8 mouse cellular contexts compared by ENCODE assay signal in the genomic region with DNA sequence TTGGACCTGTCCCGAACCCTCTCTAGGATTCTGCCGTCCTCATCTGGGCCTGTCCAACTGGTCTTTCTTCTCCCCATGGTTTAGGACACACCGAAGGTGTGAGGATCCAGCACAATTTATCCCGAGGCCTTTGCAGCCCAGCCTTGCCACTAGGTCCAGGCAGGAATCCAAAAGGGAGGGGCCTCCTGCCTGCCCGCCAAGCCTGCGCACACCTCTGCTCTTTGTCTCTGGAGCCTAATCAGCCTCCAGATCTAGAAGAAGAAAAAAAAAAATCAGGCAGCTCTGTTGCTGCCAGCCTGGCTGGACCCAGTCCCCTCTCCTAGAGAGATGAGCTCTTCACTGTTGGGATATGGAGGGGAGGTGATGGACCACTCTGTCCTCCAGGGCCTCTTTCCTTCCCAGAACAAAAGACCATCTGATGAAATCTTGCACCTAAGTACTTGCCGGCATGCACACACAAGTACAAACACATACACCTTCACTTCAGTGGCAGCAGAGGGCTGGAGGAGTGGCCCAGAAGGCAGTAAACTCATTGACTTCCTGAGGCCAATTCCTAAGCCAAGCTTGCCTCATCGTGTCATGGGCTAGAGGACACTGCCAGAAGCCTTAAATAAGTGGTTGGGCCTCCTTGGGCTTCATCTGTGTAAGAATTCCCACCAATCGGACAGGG. TPM values are rescaled to one million over a fixed set of nuclear protein-coding genes. Genes with fewer than 3 reads are reported as not detected.
DNase-seq lines count a peak whose midpoint lies in the region; ATAC-seq and TF ChIP-seq lines count a peak whose summit lies in the region.

No protein-coding gene starts in this region.

- no peak overlapping the region for H3K4me3 ChIP-seq in heart, embryonic 12.5 days
- no peak overlapping the region for H3K4me3 ChIP-seq in MEL (ENCODE audit: control insufficient read depth in 1 of 2, insufficient read depth in 1 of 2, low read depth in 2 of 2, low read length in 2 of 2)
- no peak overlapping the region for H3K4me3 ChIP-seq in embryonic facial prominence, embryonic 15.5 days (replicated peaks)
- no peak overlapping the region for H3K4me3 ChIP-seq in lung, adult 2 months (replicated peaks; ENCODE audit: extremely low read depth, low read depth, low read length)

- peaks cover 58% of the 10 kb centered on the region for H3K27me3 ChIP-seq in heart, embryonic 12.5 days (replicated peaks)
- H3K27me3 ChIP-seq in MEL (ENCODE audit: control insufficient read depth in 1 of 2, insufficient read depth in 2 of 2, low read length in 2 of 2) = no peaks in the 10 kb centered on the region
- H3K27me3 ChIP-seq in embryonic facial prominence, embryonic 15.5 days = peaks cover 30% of the 10 kb centered on the region

- peaks cover 38% of the 10 kb centered on the region for H3K4me1 ChIP-seq in heart, embryonic 12.5 days (replicated peaks)
- H3K4me1 ChIP-seq in MEL (ENCODE audit: control insufficient read depth in 1 of 2, insufficient read depth in 2 of 2, low read length in 2 of 2) = peaks cover 0 to 12% of the 10 kb centered on the region in 2 experiments; a peak in 2 of 4 replicates
- H3K4me1 ChIP-seq in embryonic facial prominence, embryonic 15.5 days = peaks cover 50% of the 10 kb centered on the region
- peaks cover 12% of the 10 kb centered on the region for H3K4me1 ChIP-seq in lung, adult 2 months (ENCODE audit: control insufficient read depth, insufficient read depth, low read length)

- H3K4me2 ChIP-seq in heart, embryonic 12.5 days = no peak overlapping the region
- no peak overlapping the region for H3K4me2 ChIP-seq in embryonic facial prominence, embryonic 15.5 days (replicated peaks)

- WGBS in heart, embryonic 12.5 days = 61% methylated on average over 9 of the region's 9 CpGs
- 32% methylated on average over 9 of the region's 9 CpGs for WGBS in embryonic facial prominence, embryonic 15.5 days
- 40% methylated on average over 9 of the region's 9 CpGs for WGBS in lung, adult 2 months

- peak; percentile 90 for DNase-seq in heart, adult 11 months
- no peak for DNase-seq in MEL (ENCODE audit: low read depth, low spot score)
- peak; percentile 68 for DNase-seq in lung, adult 2 months
- DNase-seq in spleen, postnatal 4 days (ENCODE audit: low spot score in 2 of 2) = no peak
- DNase-seq in left cerebral cortex, postnatal 14 days (ENCODE audit: low spot score in 2 of 2) = no peak
- DNase-seq in layer of hippocampus, postnatal 25 days (ENCODE audit: extremely low spot score in 1 of 2, low spot score in 1 of 2) = no peak

- no peaks in the 10 kb centered on the region for H3K9me3 ChIP-seq in heart, embryonic 12.5 days (replicated peaks)
- no peaks in the 10 kb centered on the region for H3K9me3 ChIP-seq in MEL (replicated peaks; ENCODE audit: insufficient read depth, low read length)
- no peaks in the 10 kb centered on the region for H3K9me3 ChIP-seq in embryonic facial prominence, embryonic 15.5 days (replicated peaks)

- no peak overlapping the region for H3K27ac ChIP-seq in heart, embryonic 12.5 days (ENCODE audit: poor library complexity, severe bottlenecking)
- H3K27ac ChIP-seq in MEL (ENCODE audit: control insufficient read depth, low read depth, low read length) = no peak overlapping the region
- peak overlapping the region; percentile 96 for H3K27ac ChIP-seq in embryonic facial prominence, embryonic 15.5 days (replicated peaks)

- TF ChIP-seq RAD21 in MEL (IDR thresholded peaks at IDR 0.05; ENCODE audit: low read depth, low read length) = no peak

- peaks cover 5% of the 10 kb centered on the region for H3K79me2 ChIP-seq in MEL (ENCODE audit: control insufficient read depth, insufficient read depth, low read length, poor library complexity)

- peaks cover 5% of the 10 kb centered on the region for H3K36me3 ChIP-seq in heart, embryonic 12.5 days
- H3K36me3 ChIP-seq in MEL (ENCODE audit: control insufficient read depth in 1 of 2, insufficient read depth in 2 of 2, low read length in 2 of 2) = no peaks in the 10 kb centered on the region
- peaks cover 8% of the 10 kb centered on the region; the same call in 1 of the 2 replicates for H3K36me3 ChIP-seq in embryonic facial prominence, embryonic 15.5 days

- intact Hi-C loops in left cerebral cortex, postnatal 14 days (cut with DNase I) = loop anchor here (10.0 kb wide), 1 partner anchor 388 kb away; no protein-coding TSS in a partner anchor

- ATAC-seq in heart, embryonic 12.5 days (ENCODE audit: insufficient number of reproducible peaks, low FRiP score) = no peak
- no peak for ATAC-seq in embryonic facial prominence, embryonic 15.5 days (ENCODE audit: insufficient number of reproducible peaks, low FRiP score, low TSS enrichment, low read depth)

- H3K9ac ChIP-seq in heart, embryonic 12.5 days = no peak overlapping the region
- H3K9ac ChIP-seq in MEL (ENCODE audit: control insufficient read depth, low read depth, low read length, poor library complexity, severe bottlenecking) = no peak overlapping the region
- no peak overlapping the region for H3K9ac ChIP-seq in embryonic facial prominence, embryonic 15.5 days

- no peak for TF ChIP-seq POLR2A in MEL (IDR thresholded peaks at IDR 0.05; ENCODE audit: control insufficient read depth in 1 of 2, insufficient read depth in 1 of 2, low read depth in 1 of 2, low read length in 2 of 2, poor library complexity in 1 of 2)
- TF ChIP-seq POLR2A in lung, adult 2 months (IDR thresholded peaks at IDR 0.05; ENCODE audit: borderline replicate concordance, extremely low read depth, low read depth, low read length) = no peak

- TF ChIP-seq CTCF in MEL (IDR thresholded peaks at IDR 0.05 in 2 of 3, conservative IDR thresholded peaks at IDR 0.05 in 1 of 3; ENCODE audit: control insufficient read depth in 1 of 3, insufficient read depth in 1 of 3, low read depth in 2 of 3, low read length in 3 of 3, poor library complexity in 1 of 3, severe bottlenecking in 1 of 3) = no peak
- no peak for TF ChIP-seq CTCF in lung, adult 2 months (IDR thresholded peaks at IDR 0.05; ENCODE audit: insufficient read depth, low read length)

- no peak for TF ChIP-seq EP300 in MEL (IDR thresholded peaks at IDR 0.05; ENCODE audit: low read depth in 1 of 2, low read length in 2 of 2)

TF ChIP-seq in MEL, 35 proteins besides CTCF, POLR2A, EP300 and RAD21:
- TF ChIP-seq NRF1 (IDR thresholded peaks at IDR 0.05; ENCODE audit: insufficient read depth, low read depth, low read length, poor library complexity, severe bottlenecking) (peak; percentile 35; the same call in 1 of the 2 replicates), ZNF384 (IDR thresholded peaks at IDR 0.05; ENCODE audit: low read depth, low read length) (peak; percentile 70), TBP (IDR thresholded peaks at IDR 0.05; ENCODE audit: low read depth, low read length) (no peak), BHLHE40 (IDR thresholded peaks at IDR 0.05; ENCODE audit: borderline replicate concordance, low read depth, low read length) (no peak), NELFE (IDR thresholded peaks at IDR 0.05; ENCODE audit: low read depth, low read length) (no peak)

RNA-seq across cellular contexts. Expression of gene Pex16, which starts 1.6 kb away (rescaled TPM):
- 14.1 and 16.0 TPM in 2 replicates for polyA plus RNA-seq in heart, embryonic 12.5 days (2016; fragmentation: Nextera tagmentation; extraction: Ambion mirVana)
- 40.9 and 41.9 TPM in 2 replicates for total RNA-seq in MEL (2012; rRNA removed)
- 10 to 100 TPM in 1 of 2 experiments, not detected in 1; 52.5 TPM for polyA plus RNA-seq in MEL (2012; ENCODE audit: insufficient read depth in 1 of 2, insufficient read length in 2 of 2, low read depth in 1 of 2, low replicate concordance in 2 of 2, missing spikeins in 1 of 2)
- polyA plus RNA-seq in embryonic facial prominence, embryonic 15.5 days (2015; fragmentation: Nextera tagmentation; extraction: Ambion mirVana) = 27.8 and 28.8 TPM in 2 replicates
- 42.8 and 47.4 TPM in 2 replicates for polyA plus RNA-seq in lung, adult 2 months (2012; rRNA removed)
- total RNA-seq in left cerebral cortex, postnatal 14 days (2021) = 10 to 100 TPM; 36.5 to 41.2 TPM
- 10 to 100 TPM; 31.7 to 35.5 TPM for total RNA-seq in layer of hippocampus, postnatal 25 days (2021)

RNA-seq across cellular contexts. Expression of gene Large2, which starts 1.8 kb away (rescaled TPM):
- 1.2 and 1.8 TPM in 2 replicates for polyA plus RNA-seq in heart, embryonic 12.5 days (2016; fragmentation: Nextera tagmentation; extraction: Ambion mirVana)
- not detected in 2 replicates for total RNA-seq in MEL (2012; rRNA removed)
- polyA plus RNA-seq in MEL (2012; ENCODE audit: insufficient read depth in 1 of 2, insufficient read length in 2 of 2, low read depth in 1 of 2, low replicate concordance in 2 of 2, missing spikeins in 1 of 2) = under 1 TPM in 1 of 2 experiments, not detected in 1; 0.03 TPM
- 22.5 and 23.6 TPM in 2 replicates for polyA plus RNA-seq in embryonic facial prominence, embryonic 15.5 days (2015; fragmentation: Nextera tagmentation; extraction: Ambion mirVana)
- 15.9 and 18.5 TPM in 2 replicates for polyA plus RNA-seq in lung, adult 2 months (2012; rRNA removed)
- under 1 TPM; 0.42 to 0.77 TPM for total RNA-seq in left cerebral cortex, postnatal 14 days (2021)
- under 1 TPM; 0.34 to 0.96 TPM for total RNA-seq in layer of hippocampus, postnatal 25 days (2021)

RNA-seq across cellular contexts. Expression of gene 1700029I15Rik, which starts 9.4 kb away (rescaled TPM):
- 1.2 and 1.7 TPM in 2 replicates for polyA plus RNA-seq in heart, embryonic 12.5 days (2016; fragmentation: Nextera tagmentation; extraction: Ambion mirVana)
- total RNA-seq in MEL (2012; rRNA removed) = 0.65 and 0.98 TPM in 2 replicates
- polyA plus RNA-seq in MEL (2012; ENCODE audit: insufficient read depth in 1 of 2, insufficient read length in 2 of 2, low read depth in 1 of 2, low replicate concordance in 2 of 2, missing spikeins in 1 of 2) = 1 to 10 TPM in 1 of 2 experiments, not detected in 1; 3.2 TPM
- 3.4 and 6.3 TPM in 2 replicates for polyA plus RNA-seq in embryonic facial prominence, embryonic 15.5 days (2015; fragmentation: Nextera tagmentation; extraction: Ambion mirVana)
- 3.2 and 3.3 TPM in 2 replicates for polyA plus RNA-seq in lung, adult 2 months (2012; rRNA removed)
- 1 to 10 TPM; 2.9 to 4.0 TPM for total RNA-seq in left cerebral cortex, postnatal 14 days (2021)
- 1 to 10 TPM; 3.6 to 4.7 TPM for total RNA-seq in layer of hippocampus, postnatal 25 days (2021)

RNA-seq across cellular contexts. Expression of gene Mapk8ip1, which starts 28.2 kb away (rescaled TPM):
- 6.8 and 7.9 TPM in 2 replicates for polyA plus RNA-seq in heart, embryonic 12.5 days (2016; fragmentation: Nextera tagmentation; extraction: Ambion mirVana)
- 1.5 and 2.5 TPM in 2 replicates for total RNA-seq in MEL (2012; rRNA removed)
- polyA plus RNA-seq in MEL (2012; ENCODE audit: insufficient read depth in 1 of 2, insufficient read length in 2 of 2, low read depth in 1 of 2, low replicate concordance in 2 of 2, missing spikeins in 1 of 2) = 1 to 10 TPM in 1 of 2 experiments, not detected in 1; 3.8 TPM
- 34.0 and 34.6 TPM in 2 replicates for polyA plus RNA-seq in embryonic facial prominence, embryonic 15.5 days (2015; fragmentation: Nextera tagmentation; extraction: Ambion mirVana)
- polyA plus RNA-seq in lung, adult 2 months (2012; rRNA removed) = 18.3 and 23.2 TPM in 2 replicates
- 100 to 1,000 TPM; 392 to 397 TPM for total RNA-seq in left cerebral cortex, postnatal 14 days (2021)
- total RNA-seq in layer of hippocampus, postnatal 25 days (2021) = 100 to 1,000 TPM; 339 to 369 TPM

Comparison
In these comparisons a context has a peak if more than half of its experiments do, and no peak if none do; other contexts are left out.
1. DNase-seq: peak in heart, adult 11 months (single experiment) and lung, adult 2 months (single experiment); none in MEL (single experiment), spleen, postnatal 4 days (0 of 2), left cerebral cortex, postnatal 14 days (0 of 2) and layer of hippocampus, postnatal 25 days (0 of 2).